Mouse (Mus musculus): ENCODE measurements at regions not wholly inside any gene's neighbourhood (a gene's known extent, or its start where the extent isn't known, plus 50 kb on each side); places are given as distances from the start of the nearest gene placed in this dataset.

GRCm38 (mm10) chr12:32273474-32273873 is 65.0 kb upstream of the Pik3cg start:
- DNase-seq (ENCODE audit: low spot score in 2 of 2): no peak

GRCm38 (mm10) chr12:32279861-32280260 is 71.4 kb upstream of the Pik3cg start:
- DNase-seq (ENCODE audit: low spot score in 2 of 2): no peak

GRCm38 (mm10) chr12:32280309-32280708 is 71.8 kb upstream of the Pik3cg start:
- no peak for DNase-seq (ENCODE audit: low spot score in 2 of 2)

- DNase-seq (ENCODE audit: low spot score in 2 of 2): no peak
These were observed 74.1 kb upstream of the Pik3cg start for GRCm38 (mm10) chr12:32282371-32283163.

GRCm38 (mm10) chr12:32285039-32285438 is 76.6 kb upstream of the Pik3cg start:
- DNase-seq (ENCODE audit: low spot score in 2 of 2): no peak

GRCm38 (mm10) chr12:32286652-32287051 is 78.2 kb upstream of the Pik3cg start:
- no peak for DNase-seq (ENCODE audit: low spot score in 2 of 2)

- no peak for DNase-seq (ENCODE audit: low spot score in 2 of 2)
These were observed 82.7 kb upstream of the Pik3cg start for GRCm38 (mm10) chr12:32291145-32291544.

- peak; percentile 76 to 77 for DNase-seq (ENCODE audit: low spot score in 2 of 2)
These were observed 83.7 kb upstream of the Pik3cg start for GRCm38 (mm10) chr12:32291962-32292748.

- peak; percentile 55 to 56 for DNase-seq (ENCODE audit: low spot score in 2 of 2)
These were observed 84.3 kb upstream of the Pik3cg start for GRCm38 (mm10) chr12:32292749-32293128.

- DNase-seq (ENCODE audit: low spot score in 2 of 2): no peak
These were observed 81.1 kb upstream of the Ccdc71l start for GRCm38 (mm10) chr12:32297431-32297830.

- no peak for DNase-seq (ENCODE audit: low spot score in 2 of 2)
These were observed 78.8 kb upstream of the Ccdc71l start for GRCm38 (mm10) chr12:32299714-32300113.

- no peak for DNase-seq (ENCODE audit: low spot score in 2 of 2)
These were observed 72.8 kb upstream of the Ccdc71l start for GRCm38 (mm10) chr12:32305736-32306135.

- DNase-seq (ENCODE audit: low spot score in 2 of 2): no peak
These were observed 72.2 kb upstream of the Ccdc71l start for GRCm38 (mm10) chr12:32306326-32306725.

- no peak for DNase-seq (ENCODE audit: low spot score in 2 of 2)
These were observed 71.1 kb upstream of the Ccdc71l start for GRCm38 (mm10) chr12:32307280-32308006.

GRCm38 (mm10) chr12:32315099-32315783 is 63.3 kb upstream of the Ccdc71l start:
- DNase-seq (ENCODE audit: low spot score in 2 of 2): no peak
